Comparison of ENCODE assay signal across 9 mouse cellular contexts in the genomic region with DNA sequence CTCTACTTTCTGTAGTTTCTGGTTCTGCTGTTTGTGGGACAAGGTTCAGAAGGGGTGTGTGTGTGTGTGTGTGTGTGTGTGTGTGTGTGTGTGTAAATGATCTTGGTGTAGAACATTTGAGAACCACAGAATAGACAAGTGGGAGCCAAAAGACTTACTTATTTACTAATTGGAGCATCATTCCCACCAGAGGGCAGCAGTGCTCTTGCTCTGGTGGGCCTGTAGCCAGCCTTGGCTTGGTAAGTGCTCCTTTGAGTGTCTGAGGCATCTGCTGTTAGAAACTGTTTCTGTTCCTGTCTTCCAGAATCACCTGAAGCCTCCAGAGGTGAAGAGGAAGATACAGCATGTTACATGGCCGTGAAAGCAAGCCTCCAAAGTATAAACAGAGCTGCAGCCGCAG. TPM values are rescaled to one million over a fixed set of nuclear protein-coding genes. Genes with fewer than 3 reads are reported as not detected.
DNase-seq lines count a peak whose midpoint lies in the region; ATAC-seq and TF ChIP-seq lines count a peak whose summit lies in the region.
"Had no signal": no experiment of that assay in that cellular context is flagged by ENCODE, and none has a peak within 500 bp of the region (broad histone marks: within the 10 kb centered on the region; RNA-seq: fewer than 3 reads in every experiment).

No protein-coding gene starts in this region.

- H3K27ac ChIP-seq in intestine, postnatal 0 days (ENCODE audit: low read depth, low read length): no peak overlapping the region
- no peak overlapping the region for H3K27ac ChIP-seq in intestine, embryonic 16.5 days (ENCODE audit: low read length)
- H3K27ac ChIP-seq: liver, embryonic 13.5 days had no signal

- H3K9ac ChIP-seq in intestine, postnatal 0 days (ENCODE audit: low read depth, low read length): no peak overlapping the region
- H3K9ac ChIP-seq in intestine, embryonic 16.5 days (ENCODE audit: low read depth, low read length): no peak overlapping the region
- H3K9ac ChIP-seq: liver, embryonic 13.5 days had no signal

- peak; percentile 85 for TF ChIP-seq CTCF in intestine, postnatal 0 days (IDR thresholded peaks at IDR 0.05; ENCODE audit: low read depth)

- intact Hi-C loops in gastrocnemius, postnatal 36 days (cut with DNase I): loop anchor here (10.0 kb wide), 1 partner anchor 198 kb away; no protein-coding TSS in a partner anchor
- intact Hi-C loops in left cerebral cortex, postnatal 10 days (cut with DNase I): no loop called here

- 83% methylated on average over 2 of the region's 2 CpGs for WGBS in intestine, postnatal 0 days
- WGBS in intestine, embryonic 16.5 days: 81% methylated on average over 2 of the region's 2 CpGs

- no peak overlapping the region for H3K4me2 ChIP-seq in intestine, postnatal 0 days (replicated peaks; ENCODE audit: low read depth)
- no peak overlapping the region for H3K4me2 ChIP-seq in intestine, embryonic 16.5 days (ENCODE audit: low read depth, low read length)
- H3K4me2 ChIP-seq: liver, embryonic 13.5 days had no signal

- no peaks in the 10 kb centered on the region for H3K9me3 ChIP-seq in intestine, postnatal 0 days (ENCODE audit: control insufficient read depth)
- no peaks in the 10 kb centered on the region for H3K9me3 ChIP-seq in intestine, embryonic 16.5 days (ENCODE audit: control insufficient read depth, low read length)
- H3K9me3 ChIP-seq: liver, embryonic 13.5 days had no signal

- peaks cover 35% of the 10 kb centered on the region for H3K36me3 ChIP-seq in intestine, postnatal 0 days (ENCODE audit: control insufficient read depth, insufficient read depth)
- peaks cover 21% of the 10 kb centered on the region for H3K36me3 ChIP-seq in intestine, embryonic 16.5 days (ENCODE audit: control insufficient read depth, insufficient read depth, low read length)

- H3K4me1 ChIP-seq in intestine, postnatal 0 days (replicated peaks; ENCODE audit: control insufficient read depth, insufficient read depth, low read length): no peaks in the 10 kb centered on the region
- no peaks in the 10 kb centered on the region for H3K4me1 ChIP-seq in intestine, embryonic 16.5 days (ENCODE audit: control insufficient read depth, insufficient read depth, low read length)

- H3K27me3 ChIP-seq in intestine, postnatal 0 days (replicated peaks; ENCODE audit: control insufficient read depth, insufficient read depth, low read length): no peaks in the 10 kb centered on the region
- H3K27me3 ChIP-seq in intestine, embryonic 16.5 days (replicated peaks; ENCODE audit: control insufficient read depth, insufficient read depth, low read length): no peaks in the 10 kb centered on the region
- H3K27me3 ChIP-seq: liver, embryonic 13.5 days had no signal

- ATAC-seq in intestine, postnatal 0 days: no peak
- ATAC-seq in intestine, embryonic 16.5 days: no peak
- no peak for ATAC-seq in inflammation-experienced regulatory T-cells, adult 6 months

- DNase-seq in MN1 (ENCODE audit: low spot score): peak; percentile 73
- DNase-seq in cerebellum, adult 9-11 months: peak; percentile 52
- peak; percentile 29 to 41 for DNase-seq in gastrocnemius, postnatal 36 days
- peak; percentile 58 to 71 for DNase-seq in left cerebral cortex, postnatal 10 days (ENCODE audit: extremely low spot score in 1 of 2, low spot score in 2 of 2)
- peak; percentile 12 to 24 for DNase-seq in natural killer cell, adult 2 months (ENCODE audit: low spot score in 2 of 2)
- DNase-seq: liver, embryonic 13.5 days had no signal

- H3K4me3 ChIP-seq in intestine, postnatal 0 days (ENCODE audit: low read depth, low read length): no peak overlapping the region
- no peak overlapping the region for H3K4me3 ChIP-seq in intestine, embryonic 16.5 days (ENCODE audit: low read length)
- H3K4me3 ChIP-seq: liver, embryonic 13.5 days had no signal

RNA-seq across cellular contexts. Expression of a gene that starts 14.4 kb away (rescaled TPM):
- polyA plus RNA-seq in intestine, postnatal 0 days (2015; fragmentation: Nextera tagmentation; extraction: Ambion mirVana): 8.6 TPM in 2 replicates
- polyA plus RNA-seq in intestine, embryonic 16.5 days (2015; fragmentation: Nextera tagmentation; extraction: Ambion mirVana): 22.3 and 23.6 TPM in 2 replicates
- total RNA-seq in gastrocnemius, postnatal 36 days (2021): 10 to 100 TPM; 13.7 to 14.3 TPM
- total RNA-seq in left cerebral cortex, postnatal 10 days (2021): 10 to 100 TPM; 19.7 to 20.3 TPM
- 10 to 100 TPM; 13.8 to 16.3 (median 15.0) TPM for polyA plus RNA-seq in inflammation-experienced regulatory T-cells, adult 6 months (2017; shearing (Covaris generic))

RNA-seq across cellular contexts. Expression of a gene that starts 14.4 kb away (rescaled TPM):
- 6.1 and 6.8 TPM in 2 replicates for polyA plus RNA-seq in intestine, postnatal 0 days (2015; fragmentation: Nextera tagmentation; extraction: Ambion mirVana)
- 8.6 and 9.8 TPM in 2 replicates for polyA plus RNA-seq in intestine, embryonic 16.5 days (2015; fragmentation: Nextera tagmentation; extraction: Ambion mirVana)
- total RNA-seq in gastrocnemius, postnatal 36 days (2021): 10 to 100 TPM in 1 of 2 experiments, 1 to 10 TPM in 1; 9.9 to 11.7 TPM
- total RNA-seq in left cerebral cortex, postnatal 10 days (2021): 10 to 100 TPM; 41.2 to 42.6 TPM
- polyA plus RNA-seq in inflammation-experienced regulatory T-cells, adult 6 months (2017; shearing (Covaris generic)): 1 to 10 TPM; 5.3 to 8.9 (median 7.8) TPM

Comparison
In these comparisons a context has a peak if more than half of its experiments do, and no peak if none do; other contexts are left out.
1. DNase-seq: peak in every context shown above with its lines; median percentile 73 in MN1; 64 in left cerebral cortex, postnatal 10 days; 52 in cerebellum, adult 9-11 months; 35 in gastrocnemius, postnatal 36 days; 18 in natural killer cell, adult 2 months.